10 mouse cellular contexts compared by ENCODE assay signal in the genomic region with DNA sequence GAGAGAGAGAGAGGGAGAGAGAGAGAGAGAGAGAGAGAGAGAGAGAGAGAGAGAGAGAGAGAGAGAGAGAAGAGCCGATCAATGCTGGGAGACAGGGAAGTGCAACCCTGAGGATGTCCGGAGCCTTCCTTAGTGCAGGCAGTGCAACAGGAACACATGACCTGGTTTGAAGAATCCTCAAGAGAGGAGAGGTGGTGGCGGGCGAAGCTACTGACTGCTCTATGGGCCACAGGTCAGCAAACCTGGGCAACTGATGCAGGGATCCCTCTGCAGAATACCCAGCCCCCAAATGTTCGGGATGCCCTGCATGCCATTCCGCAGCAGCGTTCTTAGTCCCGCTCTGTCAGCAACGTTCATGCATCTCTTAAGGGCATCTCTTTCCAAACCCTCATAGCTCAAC. TPM values are rescaled to one million over a fixed set of nuclear protein-coding genes. Genes with fewer than 3 reads are reported as not detected.
DNase-seq lines count a peak whose midpoint lies in the region; ATAC-seq and TF ChIP-seq lines count a peak whose summit lies in the region.
"Had no signal": no experiment of that assay in that cellular context is flagged by ENCODE, and none has a peak within 500 bp of the region (broad histone marks: within the 10 kb centered on the region; RNA-seq: fewer than 3 reads in every experiment).

No protein-coding gene starts in this region.

- WGBS in forebrain, embryonic 10.5 days, result 59% methylated on average over 9 of the region's 9 CpGs
- WGBS in forebrain, embryonic 11.5 days, result 57% methylated on average over 9 of the region's 9 CpGs
- 58% methylated on average over 8 of the region's 9 CpGs for WGBS in forebrain, embryonic 13.5 days
- 54% methylated on average over 9 of the region's 9 CpGs for whole genome bisulfite sequencing in liver, postnatal 0 days (ENCODE audit: insufficient replicate concordance)

- no peak overlapping the region for H3K9ac ChIP-seq in forebrain, embryonic 11.5 days (ENCODE audit: low read length)
- peak overlapping the region; percentile 30; the same call in 1 of the 2 replicates for H3K9ac ChIP-seq in forebrain, embryonic 13.5 days
- H3K9ac ChIP-seq in liver, postnatal 0 days (replicated peaks), result no peak overlapping the region

- peaks cover 54% of the 10 kb centered on the region for H3K27me3 ChIP-seq in forebrain, embryonic 10.5 days (ENCODE audit: poor library complexity, severe bottlenecking)
- H3K27me3 ChIP-seq in forebrain, embryonic 11.5 days (ENCODE audit: control insufficient read depth, insufficient read depth, low read length), result no peaks in the 10 kb centered on the region
- H3K27me3 ChIP-seq in forebrain, embryonic 13.5 days, result no peaks in the 10 kb centered on the region
- H3K27me3 ChIP-seq in liver, postnatal 0 days (ENCODE audit: insufficient read depth, low read length), result no peaks in the 10 kb centered on the region

- H3K4me2 ChIP-seq in forebrain, embryonic 11.5 days (ENCODE audit: low read depth, low read length, severe bottlenecking), result no peak overlapping the region
- H3K4me2 ChIP-seq in forebrain, embryonic 13.5 days, result no peak overlapping the region
- H3K4me2 ChIP-seq in liver, postnatal 0 days (ENCODE audit: low read depth, low read length), result no peak overlapping the region

- no peak for ATAC-seq in forebrain, embryonic 11.5 days (replicated peaks; ENCODE audit: low FRiP score)
- no peak for ATAC-seq in forebrain, embryonic 13.5 days
- ATAC-seq in liver, postnatal 0 days, result no peak

- no peak for TF ChIP-seq EP300 in liver, postnatal 0 days (IDR thresholded peaks at IDR 0.05; ENCODE audit: low read depth)

- DNase-seq in forebrain, embryonic 10.5 days (ENCODE audit: extremely low spot score, low spot score), result no peak
- DNase-seq in forebrain, embryonic 11.5 days (ENCODE audit: low spot score), result no peak
- no peak for DNase-seq in layer of hippocampus, adult 2 months (ENCODE audit: low spot score in 2 of 2)
- no peak for DNase-seq in layer of hippocampus, adult 18-20 months (ENCODE audit: low spot score in 2 of 2)
- DNase-seq in liver, postnatal 0 days, result no peak
- DNase-seq in right cerebral cortex, postnatal 25 days, result no peak
- DNase-seq in urinary bladder, postnatal 4 days (ENCODE audit: low spot score in 2 of 2), result no peak
- DNase-seq: adrenal gland, postnatal 25 days; kidney, adult 9 months had no signal

- no peak overlapping the region for H3K4me3 ChIP-seq in forebrain, embryonic 10.5 days
- H3K4me3 ChIP-seq in forebrain, embryonic 11.5 days (ENCODE audit: low read depth, low read length), result no peak overlapping the region
- H3K4me3 ChIP-seq in layer of hippocampus, adult 2 months, result peak overlapping the region; percentile 22
- no peak overlapping the region for H3K4me3 ChIP-seq in forebrain, embryonic 13.5 days
- H3K4me3 ChIP-seq in liver, postnatal 0 days (ENCODE audit: low read depth, low read length), result no peak overlapping the region

- peak overlapping the region; percentile 70; the same call in 1 of the 2 replicates for H3K27ac ChIP-seq in forebrain, embryonic 10.5 days
- H3K27ac ChIP-seq in forebrain, embryonic 11.5 days (ENCODE audit: low read depth, low read length), result no peak overlapping the region
- peak overlapping the region; percentile 93 for H3K27ac ChIP-seq in layer of hippocampus, adult 2 months
- peak overlapping the region; percentile 63; the same call in 1 of the 2 replicates for H3K27ac ChIP-seq in forebrain, embryonic 13.5 days
- peak overlapping the region; percentile 11; the same call in 1 of the 2 replicates for H3K27ac ChIP-seq in liver, postnatal 0 days (ENCODE audit: low read depth)

- no peaks in the 10 kb centered on the region for H3K36me3 ChIP-seq in forebrain, embryonic 10.5 days (replicated peaks)
- H3K36me3 ChIP-seq in forebrain, embryonic 11.5 days (ENCODE audit: control insufficient read depth, insufficient read depth, low read length), result no peaks in the 10 kb centered on the region
- H3K36me3 ChIP-seq in forebrain, embryonic 13.5 days (ENCODE audit: poor library complexity, severe bottlenecking), result no peaks in the 10 kb centered on the region; the same call in 1 of the 2 replicates
- H3K36me3 ChIP-seq in liver, postnatal 0 days (replicated peaks; ENCODE audit: insufficient read depth, low read length), result no peaks in the 10 kb centered on the region

- H3K9me3 ChIP-seq in forebrain, embryonic 10.5 days, result no peaks in the 10 kb centered on the region
- no peaks in the 10 kb centered on the region for H3K9me3 ChIP-seq in forebrain, embryonic 11.5 days (ENCODE audit: control insufficient read depth, low read length)
- H3K9me3 ChIP-seq in forebrain, embryonic 13.5 days (replicated peaks), result no peaks in the 10 kb centered on the region
- no peaks in the 10 kb centered on the region for H3K9me3 ChIP-seq in liver, postnatal 0 days (ENCODE audit: low read length)

- TF ChIP-seq CTCF in layer of hippocampus, adult 2 months (conservative IDR thresholded peaks at IDR 0.05), result no peak
- TF ChIP-seq CTCF in liver, postnatal 0 days (IDR thresholded peaks at IDR 0.05; ENCODE audit: low read depth), result no peak

- peaks cover 93% of the 10 kb centered on the region for H3K4me1 ChIP-seq in forebrain, embryonic 10.5 days
- peaks cover 29% of the 10 kb centered on the region for H3K4me1 ChIP-seq in forebrain, embryonic 11.5 days (replicated peaks; ENCODE audit: control insufficient read depth, insufficient read depth, low read length)
- H3K4me1 ChIP-seq in forebrain, embryonic 13.5 days, result peaks cover 96% of the 10 kb centered on the region
- H3K4me1 ChIP-seq in liver, postnatal 0 days (ENCODE audit: insufficient read depth), result no peaks in the 10 kb centered on the region

RNA-seq across cellular contexts. Expression of a gene that starts 15.9 kb away (rescaled TPM):
- 9.7 and 10.0 TPM in 2 replicates for polyA plus RNA-seq in forebrain, embryonic 10.5 days (2016; fragmentation: Nextera tagmentation; extraction: Ambion mirVana)
- polyA plus RNA-seq in forebrain, embryonic 11.5 days (2014; fragmentation: Nextera tagmentation; extraction: Ambion mirVana), result 24.0 and 26.5 TPM in 2 replicates
- 100 to 1,000 TPM; 226 to 243 TPM for total RNA-seq in layer of hippocampus, adult 2 months (2021)
- 100 to 1,000 TPM; 214 to 231 TPM for total RNA-seq in layer of hippocampus, adult 18-20 months (2021)
- polyA plus RNA-seq in forebrain, embryonic 13.5 days (2015; fragmentation: Nextera tagmentation; extraction: Ambion mirVana), result 35.5 and 37.0 TPM in 2 replicates
- polyA plus RNA-seq in liver, postnatal 0 days (2015; fragmentation: Nextera tagmentation; extraction: Ambion mirVana), result 0.87 and 0.89 TPM in 2 replicates
